Mouse (Mus musculus): ENCODE measurements around the gene Pigz.

- TF ChIP-seq CTCF (IDR thresholded peaks at IDR 0.05; ENCODE audit: insufficient read depth, low read length): no peak
- no peak for TF ChIP-seq POLR2A (IDR thresholded peaks at IDR 0.05; ENCODE audit: borderline replicate concordance, extremely low read depth, low read depth, low read length)
These were observed 34.9 kb upstream of the Pigz start for GRCm38 (mm10) chr16:31898546-31899326.

Data from lung, adult 2 months (tissue).